Mouse (Mus musculus) C2C12 (cell line): ENCODE data around the gene Ak7.

Experiments
- CTCF ChIP-seq: IDR thresholded peaks from one replicate; pipeline ENCODE4 v1.5.1; 2011; ENCODE audit not compliant: control insufficient read depth, insufficient read depth, insufficient read length
- MAX ChIP-seq: IDR thresholded peaks from one replicate; pipeline ENCODE4 v1.6.1; 2011; ENCODE audit warnings: mild to moderate bottlenecking, control low read depth
- USF1 ChIP-seq: IDR thresholded peaks from one replicate; pipeline ENCODE4 v1.6.1; 2011; ENCODE audit warnings: low read depth, mild to moderate bottlenecking, control low read depth, moderate library complexity

- TF ChIP-seq CTCF (no peak), MAX (no peak), USF1 (no peak)
Measured at GRCm38 (mm10) chr12:105678211-105678610, 27.6 kb upstream of the Ak7 start.
